Mouse (Mus musculus): ENCODE data around the gene Smim5.
A peak's percentile ranks its signal among the peaks of the same experiment; 100 is the strongest.

Gene Smim5

GRCm38 (mm10) chr11:115894755-115895520 lies 4.8 kb upstream of the Smim5 start:
- no peak for DNase-seq (ENCODE audit: low read depth in 1 of 2, low spot score in 2 of 2)

- no peak for DNase-seq (ENCODE audit: low read depth in 1 of 2, low spot score in 2 of 2)
These were observed 1.3 kb upstream of the Smim5 start for GRCm38 (mm10) chr11:115898446-115898845.

DNA sequence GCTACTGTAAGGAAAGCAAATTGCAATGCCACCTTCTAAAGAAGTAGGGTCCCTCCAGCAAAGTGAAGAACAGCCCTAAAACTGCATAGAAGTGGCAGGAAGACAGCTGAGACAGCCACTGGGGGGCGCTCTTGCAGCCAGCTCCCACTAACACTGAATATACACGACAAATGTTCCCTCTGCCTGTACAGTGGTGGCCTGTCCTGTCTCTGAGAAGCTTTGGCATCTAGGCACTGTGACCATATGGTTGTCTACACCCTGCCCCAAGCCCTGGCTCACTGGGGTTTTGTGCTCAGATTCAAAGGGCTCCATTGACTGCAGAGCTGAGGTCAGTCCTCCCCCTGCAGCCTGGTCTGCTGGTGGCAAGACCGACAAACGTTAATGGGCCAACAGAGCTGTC lies 880 bp upstream of the Smim5 start:
- peak in 1 of 2 experiments; percentile 45 for DNase-seq (ENCODE audit: low read depth in 1 of 2, low spot score in 2 of 2)

DNA sequence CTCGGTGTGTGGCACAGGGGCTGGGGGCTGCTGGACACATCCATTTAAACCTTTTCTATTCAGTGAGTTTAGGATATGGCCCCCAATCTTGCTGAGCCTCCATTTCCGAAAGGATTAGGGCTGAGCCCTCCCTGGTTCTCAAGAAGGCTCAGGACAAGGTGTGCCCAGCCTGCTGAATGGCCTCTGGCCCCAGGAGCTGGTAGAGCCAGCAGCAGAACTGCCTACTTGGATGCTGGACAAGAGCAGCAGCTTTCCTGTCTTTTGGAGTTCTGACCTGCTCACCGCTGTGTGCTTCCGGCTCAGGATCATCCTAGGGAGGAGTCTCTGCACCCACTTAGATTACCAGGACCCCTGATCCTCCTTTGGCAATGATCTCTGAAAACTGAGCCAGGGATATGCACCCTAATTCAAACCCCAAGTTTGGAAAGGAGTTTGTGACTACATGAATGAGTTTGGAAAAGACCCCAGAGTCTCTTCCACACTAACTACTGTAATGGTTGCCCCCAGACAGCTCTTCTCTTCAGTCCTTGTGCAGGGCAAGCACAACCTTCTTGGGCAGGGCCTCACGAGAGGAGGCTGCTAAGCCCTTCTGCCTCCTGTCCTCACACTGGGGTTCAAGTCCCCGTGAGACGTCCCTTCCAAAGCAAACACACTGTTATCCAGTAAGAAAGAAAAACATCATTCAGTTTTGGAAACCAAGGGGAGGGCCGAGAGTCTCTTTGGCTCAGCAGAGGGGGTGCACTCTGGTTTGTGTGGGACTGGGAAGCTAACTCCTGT lies 983 bp downstream of the Smim5 start:
- no peak for DNase-seq (ENCODE audit: low read depth in 1 of 2, low spot score in 2 of 2)

DNA sequence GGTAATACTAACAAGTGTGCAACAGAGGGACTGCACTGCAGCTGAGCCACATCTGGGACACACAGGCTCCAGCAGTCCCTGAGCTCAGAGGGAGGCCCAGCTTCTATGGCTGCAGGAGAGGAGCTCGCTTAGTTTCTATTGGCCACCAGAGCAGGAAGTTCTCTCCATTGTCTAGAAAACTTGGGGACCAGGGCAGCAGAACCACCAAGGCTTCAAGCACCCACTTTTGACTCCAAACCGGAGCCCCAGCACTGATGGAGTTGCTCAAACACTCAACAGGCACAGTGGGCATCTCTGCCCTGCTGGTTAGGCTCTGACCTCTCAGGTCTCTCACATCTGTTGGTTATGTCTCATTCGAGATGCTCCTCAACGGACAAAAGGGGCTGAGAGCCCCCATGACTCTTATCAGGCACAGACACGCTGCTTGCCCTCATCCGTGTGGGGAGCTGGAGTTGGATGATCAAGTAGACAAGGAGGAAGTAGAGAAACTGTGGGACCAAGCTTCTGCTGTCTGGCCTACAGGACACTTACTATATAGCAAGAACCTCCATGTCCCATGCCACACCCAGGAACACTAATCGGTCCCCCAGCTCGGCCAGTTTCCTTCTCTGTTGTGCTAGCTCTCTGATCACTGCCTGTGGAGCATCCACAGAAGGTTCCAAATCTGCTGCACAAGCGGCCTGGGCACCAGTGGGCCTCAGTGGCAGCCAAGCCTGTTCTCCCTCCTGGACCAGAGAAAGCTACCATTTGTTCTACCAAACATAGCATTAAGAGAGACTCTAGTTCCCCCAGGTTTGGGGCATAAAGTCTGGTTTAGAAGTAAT lies 1.8 kb downstream of the Smim5 start:
- DNase-seq (ENCODE audit: low read depth in 1 of 2, low spot score in 2 of 2), result no peak

DNA sequence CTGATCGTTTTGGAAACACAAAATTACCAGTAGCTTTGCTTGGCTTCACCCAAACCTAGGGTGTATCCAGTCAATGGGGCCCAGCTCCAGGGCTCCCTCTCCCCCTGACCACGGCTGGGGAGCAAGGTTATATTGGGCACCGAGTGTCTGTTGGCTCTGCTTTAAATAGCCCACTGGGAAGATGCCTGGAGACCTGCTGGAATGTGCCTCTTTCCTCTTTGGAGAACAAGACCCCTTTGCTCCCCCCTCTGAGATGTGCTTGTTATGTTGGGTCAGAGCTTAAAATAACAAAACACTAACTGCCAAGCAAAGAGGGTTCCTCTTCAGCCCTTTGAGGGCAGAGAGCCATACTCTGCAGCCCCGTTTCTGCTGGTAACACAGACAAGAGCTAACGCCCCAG lies 2.4 kb downstream of the Smim5 start:
- no peak for DNase-seq (ENCODE audit: low read depth in 1 of 2, low spot score in 2 of 2)

GRCm38 (mm10) chr11:115902831-115903230 lies 3.1 kb downstream of the Smim5 start:
- DNase-seq (ENCODE audit: low read depth in 1 of 2, low spot score in 2 of 2), result peak; percentile 77 to 80

GRCm38 (mm10) chr11:115903384-115904230 lies 3.8 kb downstream of the Smim5 start:
- no peak for DNase-seq (ENCODE audit: low read depth in 1 of 2, low spot score in 2 of 2)

DNA sequence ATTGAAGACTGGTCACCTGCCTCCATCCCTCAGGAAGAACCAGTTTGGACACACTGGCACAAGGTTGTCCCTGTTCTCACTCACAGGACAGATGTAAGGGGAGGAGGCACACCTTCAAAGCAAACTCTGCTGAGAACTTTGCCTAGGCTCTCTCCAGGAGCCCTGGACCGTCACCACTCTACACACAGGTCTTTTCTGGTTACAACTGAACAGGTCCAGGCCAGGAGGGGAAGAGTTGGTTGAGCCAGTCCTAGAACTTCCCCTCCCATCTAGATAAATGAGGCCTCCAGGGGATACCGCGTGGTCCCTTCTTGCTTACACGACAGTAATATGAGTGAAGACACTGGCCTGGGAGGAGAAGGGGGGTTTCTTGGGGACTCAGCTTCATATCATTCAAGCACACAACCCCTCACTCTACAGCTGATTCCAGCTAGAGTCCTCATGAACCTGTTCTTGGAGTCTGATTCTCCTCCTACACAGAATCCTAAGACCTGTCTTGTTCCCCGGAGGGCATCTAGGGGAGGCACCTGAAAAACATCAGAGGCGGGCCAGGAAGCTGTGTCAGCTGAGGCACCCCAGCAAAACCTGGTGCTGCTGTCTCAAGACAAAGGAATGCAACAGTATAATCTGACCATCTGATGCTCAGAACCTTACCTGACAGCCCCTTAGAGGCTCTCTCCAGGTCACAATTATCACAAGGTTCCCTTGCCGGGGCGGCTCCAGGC lies 4.6 kb downstream of the Smim5 start:
- DNase-seq (ENCODE audit: low read depth in 1 of 2, low spot score in 2 of 2), result no peak

- DNase-seq (ENCODE audit: low read depth in 1 of 2, low spot score in 2 of 2), result no peak
These were observed 5.4 kb downstream of the Smim5 start for GRCm38 (mm10) chr11:115904956-115905790.

DNA sequence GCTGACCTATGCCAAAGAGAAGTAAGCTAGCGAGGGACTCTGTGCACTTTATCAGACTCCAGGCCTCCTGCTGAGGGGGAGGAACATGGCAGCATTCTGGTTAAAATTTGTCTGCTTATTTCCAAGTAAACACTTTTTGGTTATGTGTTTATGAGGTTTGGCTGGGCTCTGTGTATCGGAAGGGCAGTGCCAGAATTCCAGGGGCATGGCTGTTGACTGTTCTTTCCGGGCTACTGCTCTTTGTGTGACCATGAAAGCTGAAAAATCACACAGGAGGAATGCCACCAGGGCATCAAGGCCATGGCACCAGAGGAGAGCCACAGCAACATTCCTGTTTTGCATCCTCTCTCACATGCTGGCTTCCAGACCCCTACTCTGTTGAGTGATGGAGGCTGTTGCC lies 6.3 kb downstream of the Smim5 start:
- no peak for DNase-seq (ENCODE audit: low read depth in 1 of 2, low spot score in 2 of 2)

DNA sequence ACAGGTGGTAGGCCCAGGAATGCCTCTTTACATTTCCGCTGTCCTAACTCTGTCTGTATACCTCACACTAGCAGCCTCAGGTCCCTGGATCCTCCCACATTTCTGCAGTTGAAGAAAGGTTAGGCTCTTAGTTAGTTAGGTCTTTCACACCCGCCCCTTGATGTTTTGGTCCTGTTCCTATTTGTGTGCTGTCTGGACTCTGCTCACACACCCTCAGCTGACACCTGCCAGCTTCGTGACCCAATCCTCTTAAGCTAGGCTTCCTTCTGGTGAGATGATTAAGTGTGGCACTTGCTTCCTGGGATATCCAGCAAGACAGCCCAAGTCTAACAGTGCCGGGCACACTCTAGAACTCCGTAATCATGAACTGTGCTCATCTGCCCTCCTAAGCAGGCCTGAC lies 6.8 kb downstream of the Smim5 start:
- DNase-seq (ENCODE audit: low read depth in 1 of 2, low spot score in 2 of 2), result no peak

DNA sequence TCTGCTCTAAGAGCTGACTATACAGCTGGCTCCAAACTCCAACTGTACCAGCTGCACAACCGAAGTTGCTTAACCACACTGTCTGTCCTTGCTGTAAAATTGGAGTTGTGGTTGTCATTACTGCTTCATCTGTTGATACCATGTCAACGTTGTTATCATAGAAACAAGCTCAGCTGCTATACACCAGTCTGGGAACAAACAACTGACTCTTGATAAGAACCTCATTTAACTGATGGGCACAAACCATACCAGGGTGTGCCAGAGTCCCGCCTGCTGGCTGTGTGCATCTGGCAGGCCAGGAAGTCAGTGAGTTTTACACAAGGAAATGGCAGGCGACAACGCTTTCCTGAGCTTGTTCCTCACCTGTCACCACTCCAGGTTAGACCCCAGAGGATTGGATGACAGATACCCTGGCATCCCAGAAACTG lies 11.4 kb downstream of the Smim5 start:
- DNase-seq (ENCODE audit: low read depth in 1 of 2, low spot score in 2 of 2), result no peak

GRCm38 (mm10) chr11:115911632-115912376 lies 12.0 kb downstream of the Smim5 start, which contains the start of gene Smim6:
Smim6 (plus strand) TSS chr11:115912017.
- DNase-seq (ENCODE audit: low read depth in 1 of 2, low spot score in 2 of 2), result no peak

DNA sequence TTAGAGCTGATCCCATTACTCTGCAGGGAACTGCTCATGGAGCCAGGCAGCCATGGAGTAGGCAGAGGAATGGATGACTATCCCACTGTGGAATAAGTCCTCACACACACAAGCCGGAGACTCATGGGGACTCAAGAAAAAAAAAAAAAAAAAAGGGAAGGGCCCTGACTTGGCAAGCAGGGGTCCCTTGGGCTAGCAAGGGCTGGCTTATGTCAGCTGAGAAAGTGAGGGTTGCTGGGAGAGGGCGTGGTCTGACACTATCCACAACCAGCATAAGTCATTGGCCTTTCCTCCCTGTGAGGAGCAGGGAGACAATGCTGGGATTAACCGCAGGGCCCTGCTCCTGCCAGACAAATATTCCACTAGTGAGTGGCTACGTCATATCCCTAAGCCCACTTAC lies 16.8 kb downstream of the Smim5 start:
- DNase-seq (ENCODE audit: low read depth in 1 of 2, low spot score in 2 of 2), result no peak

DNA sequence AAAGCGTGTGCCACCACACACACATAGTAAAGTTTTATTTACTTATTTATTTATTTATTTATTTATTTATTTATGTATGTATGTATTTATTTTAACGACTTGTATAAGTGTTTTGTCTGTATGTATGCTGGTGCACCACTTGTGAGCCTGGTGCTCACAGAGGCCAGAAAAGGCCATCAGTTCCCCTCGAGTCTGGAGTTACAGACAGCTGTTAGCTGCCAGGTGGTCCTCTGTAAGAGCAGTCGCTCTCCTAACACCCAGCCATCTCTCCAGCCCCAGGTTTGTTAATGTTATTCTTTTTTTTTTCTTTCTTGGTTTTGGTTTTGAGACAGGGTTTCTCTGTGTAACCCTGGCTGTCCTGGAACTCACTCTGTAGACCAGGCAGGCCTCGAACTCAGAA lies 18.9 kb downstream of the Smim5 start:
- DNase-seq (ENCODE audit: low read depth in 1 of 2, low spot score in 2 of 2), result no peak

- DNase-seq (ENCODE audit: low read depth in 1 of 2, low spot score in 2 of 2), result no peak
These were observed 19.3 kb downstream of the Smim5 start for GRCm38 (mm10) chr11:115919073-115919472.

- no peak for DNase-seq (ENCODE audit: low read depth in 1 of 2, low spot score in 2 of 2)
These were observed 20.5 kb downstream of the Smim5 start for GRCm38 (mm10) chr11:115920110-115920818.

Data from monocyte, adult 2 months (primary cell).